Mouse (Mus musculus): ENCODE measurements around the gene Man2a2.
A peak's percentile ranks its signal among the peaks of the same experiment; 100 is the strongest.
"Not testable (repeated sequence)": the region's sequence is repeated elsewhere in the genome, so short reads cannot be mapped to it uniquely, and the experiment has no call there.

The Man2a2 gene

GRCm38 (mm10) chr7:80398654-80399444, 27.7 kb upstream of the Man2a2 start:
- DNase-seq, result peak in 1 of 2 experiments; percentile 32

- no peak for DNase-seq
Measured at GRCm38 (mm10) chr7:80397986-80398385, 26.8 kb upstream of the Man2a2 start.

GRCm38 (mm10) chr7:80396427-80396826, 25.3 kb upstream of the Man2a2 start:
- not testable (repeated sequence) for DNase-seq

- no peak for DNase-seq
Measured at GRCm38 (mm10) chr7:80394600-80394999, 23.4 kb upstream of the Man2a2 start.

- no peak for DNase-seq
Measured at GRCm38 (mm10) chr7:80392119-80392518, 20.9 kb upstream of the Man2a2 start.

GRCm38 (mm10) chr7:80387633-80388543, 16.7 kb upstream of the Man2a2 start, which contains the start of gene Fes:
Gene Fes (minus strand): TSS chr7:80387946.
- DNase-seq, result no peak

- DNase-seq, result no peak
Measured at GRCm38 (mm10) chr7:80387033-80387632, 16.0 kb upstream of the Man2a2 start.

- peak; percentile 90 to 92 for DNase-seq
Measured at GRCm38 (mm10) chr7:80386235-80386930, 15.2 kb upstream of the Man2a2 start.

GRCm38 (mm10) chr7:80382919-80383318, 11.7 kb upstream of the Man2a2 start:
- DNase-seq, result no peak

- no peak for DNase-seq
Measured at GRCm38 (mm10) chr7:80379531-80379930, 8.4 kb upstream of the Man2a2 start.

GRCm38 (mm10) chr7:80377471-80377870, 6.3 kb upstream of the Man2a2 start:
- peak; percentile 81 to 92 for DNase-seq

- no peak for DNase-seq
Measured at GRCm38 (mm10) chr7:80376192-80376591, 5.0 kb upstream of the Man2a2 start.

GRCm38 (mm10) chr7:80375376-80376039, 4.3 kb upstream of the Man2a2 start:
- no peak for DNase-seq

- no peak for DNase-seq
Measured at GRCm38 (mm10) chr7:80374733-80375132, 3.6 kb upstream of the Man2a2 start.

- no peak for DNase-seq
Measured at GRCm38 (mm10) chr7:80374280-80374679, 3.1 kb upstream of the Man2a2 start.

GRCm38 (mm10) chr7:80373850-80374249, 2.7 kb upstream of the Man2a2 start:
- DNase-seq, result no peak

GRCm38 (mm10) chr7:80373352-80373751, 2.2 kb upstream of the Man2a2 start:
- no peak for DNase-seq

- DNase-seq, result no peak
Measured at GRCm38 (mm10) chr7:80372667-80373066, 1.5 kb upstream of the Man2a2 start.

GRCm38 (mm10) chr7:80372166-80372565, 991 bp upstream of the Man2a2 start:
- DNase-seq, result no peak

- DNase-seq, result peak; percentile 91 to 95
Measured at GRCm38 (mm10) chr7:80370649-80371040, 530 bp downstream of the Man2a2 start.

- no peak for DNase-seq
Measured at GRCm38 (mm10) chr7:80369967-80370431, 1.2 kb downstream of the Man2a2 start.

GRCm38 (mm10) chr7:80369461-80369860, 1.7 kb downstream of the Man2a2 start:
- DNase-seq, result peak; percentile 54 to 59
